Mouse (Mus musculus) c-Kit-positive CD71-positive TER-119-positive erythroid progenitor cells, embryonic 14.5 days (primary cell): Measurements from ENCODE around the gene Schip1.

Experiments
- DNase-seq: peaks from one replicate; pipeline ENCODE4 v3.0.0-alpha.2; 2013; ENCODE audit warnings: low spot score

Gene Schip1

DNA sequence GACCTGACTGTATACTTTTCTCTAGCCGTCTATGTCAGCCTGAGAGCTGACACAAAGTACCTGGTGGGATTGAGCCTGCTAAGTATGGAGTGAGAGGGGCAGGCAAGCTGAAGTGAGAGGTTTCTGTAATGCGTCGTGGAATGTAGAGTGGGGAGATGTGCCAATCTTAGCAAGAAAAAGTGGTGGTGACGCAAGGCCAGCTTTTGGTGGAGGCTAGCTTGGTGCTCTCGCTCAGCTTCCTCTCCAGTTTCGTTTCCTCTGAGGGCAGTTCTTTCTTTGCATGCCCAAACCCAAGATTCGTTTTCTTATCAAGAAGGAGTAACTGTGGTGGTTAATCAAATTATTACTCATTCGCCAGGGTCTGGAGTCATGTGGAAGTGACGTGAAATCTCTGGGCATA lies 492.3 kb downstream of the Schip1 start:
- no peak for DNase-seq

DNA sequence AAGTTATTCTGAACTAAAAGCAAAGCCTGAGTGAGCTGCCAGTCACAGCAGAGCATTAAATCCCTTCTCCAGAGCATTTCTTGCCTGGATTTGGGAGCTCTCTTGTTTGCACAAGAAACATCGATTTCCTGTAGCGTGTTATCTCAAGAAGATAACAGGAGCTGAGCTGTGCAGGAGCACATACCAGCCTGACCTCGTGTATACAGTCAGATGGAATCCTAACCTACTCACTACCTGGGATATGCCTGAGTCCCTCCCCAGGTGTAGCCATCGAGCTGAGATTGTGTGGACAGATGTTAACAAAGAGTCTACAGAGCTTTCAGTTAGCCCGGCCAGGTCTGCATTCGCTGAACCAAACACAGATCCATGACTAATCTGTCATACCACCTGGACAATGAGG lies 494.1 kb downstream of the Schip1 start:
- DNase-seq: no peak

DNA sequence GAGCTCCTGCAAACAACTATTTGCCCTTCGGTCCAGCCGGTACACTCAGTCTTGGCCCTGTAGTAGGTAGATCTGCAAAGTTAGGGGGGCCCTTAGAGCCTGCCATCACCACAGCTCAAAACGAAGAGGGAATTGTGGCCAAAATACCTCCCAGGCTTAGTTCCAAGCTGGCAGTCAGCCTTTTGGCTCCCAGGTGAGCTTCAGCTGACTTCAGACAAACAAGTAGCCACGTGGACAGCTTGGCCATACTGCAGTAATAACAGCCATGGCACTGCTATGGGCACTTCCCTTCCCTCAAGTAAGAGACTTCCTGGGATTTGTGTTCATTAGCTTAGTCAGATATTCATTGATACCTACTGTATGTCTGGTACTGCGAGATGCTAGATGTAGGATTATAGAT lies 495.5 kb downstream of the Schip1 start:
- no peak for DNase-seq

DNA sequence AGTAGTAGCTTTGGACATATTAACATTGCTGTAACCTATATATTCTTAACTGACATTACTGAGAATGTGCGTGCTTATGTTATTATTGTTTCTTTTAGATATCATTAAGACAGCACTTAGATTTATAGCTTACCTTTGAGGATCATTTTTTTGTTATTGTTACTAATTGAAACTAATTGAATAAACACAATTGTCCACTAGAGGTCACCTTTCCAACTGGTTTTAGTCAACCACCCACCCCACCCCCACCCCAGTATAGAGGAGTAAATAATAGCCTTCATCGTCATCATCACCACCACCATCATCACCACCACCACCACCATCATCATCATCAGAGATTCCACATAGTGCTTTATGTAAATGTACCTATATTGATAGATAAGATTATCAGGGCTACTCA lies 498.2 kb downstream of the Schip1 start:
- no peak for DNase-seq

DNA sequence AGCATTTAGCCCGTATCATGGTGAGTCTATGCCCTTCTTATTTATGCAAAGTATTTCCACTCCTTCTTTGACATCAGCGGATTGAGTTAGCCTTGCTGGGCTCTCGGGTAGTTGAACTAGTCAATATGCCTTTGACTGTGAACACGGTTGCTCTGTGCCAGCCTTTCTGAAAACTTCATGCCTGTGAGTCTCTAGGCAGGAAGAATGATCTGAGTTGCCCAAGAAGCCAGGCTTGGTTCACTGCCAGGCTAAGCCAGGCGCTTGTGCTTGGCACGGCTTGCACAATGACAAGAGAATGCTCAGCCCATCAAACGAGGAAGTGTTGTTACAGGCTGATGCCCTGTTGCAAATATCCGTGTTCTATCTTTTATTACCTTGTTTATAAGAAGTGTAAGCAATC lies 499.3 kb downstream of the Schip1 start:
- no peak for DNase-seq

DNA sequence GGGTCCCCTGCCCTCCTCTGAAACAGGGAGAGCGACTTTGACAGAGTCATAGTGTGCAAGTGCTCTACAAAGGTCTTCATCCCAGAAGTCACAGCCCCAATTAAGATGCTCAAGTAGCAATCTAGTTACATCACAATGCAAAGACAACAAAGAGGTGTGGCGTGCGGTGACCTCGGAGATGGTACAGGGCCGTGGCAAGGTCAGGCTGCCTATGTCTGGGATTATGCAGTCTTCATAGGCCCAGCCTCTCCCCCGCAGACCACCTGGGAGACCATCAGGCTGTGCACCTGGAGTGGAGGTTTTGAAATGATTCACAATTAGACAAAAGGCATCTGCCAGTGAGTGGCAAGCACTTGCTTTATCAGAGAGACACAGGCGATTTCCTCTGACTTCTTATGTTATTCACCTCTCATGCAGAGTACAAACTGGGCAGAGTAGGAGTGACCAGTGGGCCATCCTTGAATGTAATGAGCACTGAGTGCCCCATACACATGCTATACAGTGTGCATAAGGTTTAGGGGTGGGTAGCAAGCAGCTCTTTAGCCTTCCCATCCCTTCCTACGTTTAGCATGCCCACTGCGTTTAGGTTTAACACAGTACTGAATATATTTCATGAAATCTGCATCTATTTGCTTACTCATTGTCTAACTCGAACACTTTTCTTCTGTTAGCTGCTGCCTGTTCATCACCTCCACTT lies 500.5 kb downstream of the Schip1 start:
- no peak for DNase-seq

DNA sequence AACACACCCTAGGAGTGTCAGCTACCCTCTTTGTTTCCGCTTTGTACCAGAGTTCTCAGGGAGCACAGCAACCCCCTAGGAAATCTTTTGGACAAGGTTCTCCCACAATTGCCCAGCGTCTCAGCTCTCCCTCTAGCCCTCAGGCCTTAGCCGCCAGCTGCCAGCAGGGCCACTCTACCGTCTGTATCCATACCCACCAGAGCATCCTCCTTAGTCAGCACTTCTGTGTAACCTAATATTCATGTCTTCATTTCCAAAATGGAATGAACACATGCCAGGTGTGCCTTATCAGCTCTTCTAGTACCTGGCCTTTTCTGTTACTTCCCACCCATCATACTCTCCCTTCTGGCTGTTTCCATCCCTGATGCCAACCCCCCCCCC lies 501.1 kb downstream of the Schip1 start:
- no peak for DNase-seq

DNA sequence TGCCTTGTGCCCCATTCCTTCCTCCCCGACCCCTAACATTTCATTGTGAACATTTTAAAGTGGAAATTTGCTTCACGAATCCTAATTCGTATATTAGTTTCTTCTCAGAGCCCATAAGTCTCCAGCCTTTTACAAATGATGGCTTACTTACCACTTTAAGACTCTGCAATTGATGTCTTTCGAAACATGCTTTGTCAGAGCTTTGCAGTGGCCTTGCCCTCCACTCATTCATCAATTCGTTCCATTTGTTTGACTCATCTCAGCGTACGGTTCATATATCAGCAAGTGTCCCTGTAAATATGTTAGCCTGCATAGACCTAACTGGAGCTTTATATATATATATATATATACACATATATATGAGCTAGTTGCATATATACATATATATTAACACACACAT lies 503.0 kb downstream of the Schip1 start:
- DNase-seq: no peak

DNA sequence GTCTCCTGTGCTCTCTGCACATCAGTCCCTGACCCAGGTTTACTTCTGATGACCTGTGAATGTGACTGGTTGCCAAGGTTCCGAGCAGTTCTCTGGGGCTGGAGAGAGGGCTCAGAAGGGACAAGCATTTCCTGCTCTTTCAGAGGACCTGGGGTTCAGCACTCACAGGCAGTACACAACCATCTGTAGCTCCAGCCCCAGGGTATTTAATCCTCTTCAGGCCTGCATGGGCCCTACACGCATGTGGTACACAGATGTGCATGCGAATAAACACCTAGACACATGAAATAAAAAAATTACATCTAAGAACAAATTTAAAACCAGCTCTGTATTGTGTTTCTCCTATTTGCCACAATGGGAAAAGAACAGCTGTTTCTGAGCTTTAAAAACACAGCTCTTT lies 503.5 kb downstream of the Schip1 start:
- DNase-seq: no peak

DNA sequence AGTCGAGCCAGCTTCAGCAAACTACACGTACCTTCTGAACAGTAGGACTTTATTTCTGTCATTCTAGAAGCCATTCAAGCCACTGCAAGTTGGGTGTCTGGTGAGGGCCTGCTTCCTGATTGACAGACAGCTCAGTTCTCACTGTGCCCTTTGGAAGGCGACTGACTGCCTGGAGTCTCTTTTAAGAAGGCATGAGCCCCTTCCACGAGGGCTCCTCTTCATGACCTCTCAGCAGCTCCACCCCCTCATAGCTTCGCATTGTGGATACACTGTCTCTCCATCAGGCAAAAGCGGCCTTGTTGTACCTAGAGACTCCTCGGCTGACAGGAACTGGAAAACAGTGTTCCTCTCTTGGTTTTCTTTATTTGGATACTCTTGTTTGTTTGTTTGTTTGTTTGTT lies 504.1 kb downstream of the Schip1 start:
- DNase-seq: no peak

DNA sequence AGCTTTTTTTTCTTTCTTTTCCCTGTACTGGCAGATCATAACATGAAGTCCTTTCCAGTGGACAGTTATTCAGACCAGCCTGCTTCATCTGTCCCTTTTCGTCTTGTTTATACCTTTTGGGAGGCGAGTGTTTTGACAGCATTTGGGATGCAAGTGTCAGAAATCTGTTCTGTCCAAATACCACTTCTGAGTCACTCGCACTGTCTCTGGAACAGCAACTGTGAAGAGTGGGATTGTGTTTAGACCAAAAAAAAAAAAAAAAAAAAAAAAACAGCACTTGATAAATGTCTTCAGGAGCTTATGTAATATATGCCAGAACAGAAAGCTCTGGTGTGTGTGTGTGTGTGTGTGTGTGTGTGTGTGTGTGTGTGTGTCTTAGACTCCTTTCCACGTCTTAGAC lies 505.7 kb downstream of the Schip1 start:
- no peak for DNase-seq

DNA sequence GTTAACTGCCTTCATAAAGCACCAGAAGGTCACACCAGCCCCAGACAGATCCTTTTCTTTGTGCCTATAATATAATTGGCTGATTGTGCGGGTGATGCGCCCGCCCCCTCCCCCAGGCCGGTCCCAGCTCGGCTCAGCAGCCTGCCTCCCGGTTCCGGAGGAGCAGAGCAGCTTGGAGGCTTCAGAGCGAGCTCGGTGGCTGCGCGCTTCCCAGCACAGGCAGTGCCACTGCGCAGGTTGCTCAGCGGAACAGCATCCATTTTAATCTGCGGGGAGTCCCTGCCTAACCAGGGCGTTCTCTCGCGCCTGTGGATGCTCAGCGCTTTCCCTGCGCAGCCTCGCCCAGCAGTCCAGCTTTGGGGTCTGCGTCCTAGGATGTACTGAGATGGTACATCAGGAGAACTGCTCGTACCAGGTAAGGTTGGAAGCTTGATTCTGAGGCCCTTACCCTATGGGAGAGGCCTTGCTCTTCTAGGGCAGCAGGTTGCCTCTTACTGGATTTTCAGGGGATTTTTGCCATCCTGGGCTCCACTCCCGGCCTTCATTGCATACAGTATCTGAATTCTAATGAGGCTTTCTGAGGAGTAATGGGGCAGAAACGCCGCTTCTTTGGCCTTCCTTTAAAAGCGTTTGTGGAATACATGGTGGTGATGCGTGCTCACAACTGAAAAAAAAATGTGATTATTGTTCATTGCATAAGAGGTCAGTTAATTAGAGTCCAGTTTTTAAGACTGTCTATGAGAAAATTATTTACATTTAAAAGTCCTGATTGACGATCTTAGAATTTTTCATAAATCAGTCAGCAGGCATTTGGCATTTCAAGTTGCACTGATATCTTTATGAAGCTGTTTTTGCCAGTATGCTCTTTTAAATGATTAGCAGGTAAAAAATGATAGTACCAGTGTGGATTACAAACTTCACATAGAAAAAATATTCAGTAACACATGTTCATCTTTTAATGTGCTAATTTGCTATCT lies 507.9 kb downstream of the Schip1 start:
- no peak for DNase-seq

DNA sequence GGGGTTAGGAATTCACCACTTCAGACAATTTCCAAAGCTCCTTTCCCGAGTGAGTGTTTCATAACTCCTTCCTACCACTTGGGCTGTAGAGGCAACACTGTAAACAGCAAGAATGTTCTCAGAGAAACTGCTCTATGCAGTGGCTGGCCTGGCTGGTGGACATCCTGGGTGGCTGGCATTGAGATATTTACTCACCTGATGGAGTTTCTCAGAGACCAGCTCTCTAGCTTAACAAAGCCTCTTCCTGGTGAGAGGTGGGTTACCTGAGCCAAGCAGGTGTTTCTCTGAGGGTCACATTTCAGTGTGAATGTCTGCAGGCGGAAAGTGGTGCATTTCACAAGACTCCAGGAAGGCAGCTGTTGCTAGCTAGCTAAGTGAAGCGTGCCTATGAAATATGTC lies 508.6 kb downstream of the Schip1 start:
- no peak for DNase-seq

DNA sequence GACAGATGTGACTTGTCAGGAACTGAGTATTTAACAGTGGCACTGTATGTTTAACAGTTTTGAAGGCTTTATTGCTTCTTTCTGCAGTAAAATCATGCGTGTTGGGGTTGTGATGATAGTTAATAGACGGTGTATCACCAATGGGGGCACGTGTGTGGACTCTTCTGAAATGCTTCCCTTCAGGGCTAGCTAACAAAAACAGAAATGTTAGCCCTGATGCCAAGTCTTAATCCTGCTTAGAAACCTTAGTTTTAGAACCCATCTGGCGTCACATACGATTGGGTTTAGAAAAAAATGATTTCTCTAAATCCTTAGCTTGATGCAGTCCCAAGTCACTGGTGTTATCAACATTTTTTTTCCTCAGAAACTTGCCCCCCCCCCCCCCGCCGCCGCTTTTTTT lies 509.5 kb downstream of the Schip1 start:
- DNase-seq: no peak

DNA sequence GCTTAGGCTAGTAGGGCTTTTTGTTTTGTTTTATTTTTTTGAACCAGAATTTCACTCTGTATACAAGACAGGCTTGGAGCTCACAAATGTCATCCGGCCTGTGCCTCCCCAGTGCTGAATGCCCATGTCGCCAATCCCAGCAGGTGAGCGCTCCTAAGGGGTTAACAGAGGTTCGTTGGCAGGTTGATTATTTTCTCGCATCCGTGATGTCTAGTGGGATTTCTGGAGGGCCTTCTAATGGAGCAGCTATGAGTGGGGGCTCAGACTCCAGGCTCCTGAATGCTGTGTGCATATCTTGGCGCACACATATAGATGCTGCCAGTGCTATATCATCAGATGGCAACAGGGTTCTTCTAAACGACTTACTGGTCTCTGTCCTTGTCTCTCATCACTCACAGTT lies 510.0 kb downstream of the Schip1 start:
- DNase-seq: no peak

DNA sequence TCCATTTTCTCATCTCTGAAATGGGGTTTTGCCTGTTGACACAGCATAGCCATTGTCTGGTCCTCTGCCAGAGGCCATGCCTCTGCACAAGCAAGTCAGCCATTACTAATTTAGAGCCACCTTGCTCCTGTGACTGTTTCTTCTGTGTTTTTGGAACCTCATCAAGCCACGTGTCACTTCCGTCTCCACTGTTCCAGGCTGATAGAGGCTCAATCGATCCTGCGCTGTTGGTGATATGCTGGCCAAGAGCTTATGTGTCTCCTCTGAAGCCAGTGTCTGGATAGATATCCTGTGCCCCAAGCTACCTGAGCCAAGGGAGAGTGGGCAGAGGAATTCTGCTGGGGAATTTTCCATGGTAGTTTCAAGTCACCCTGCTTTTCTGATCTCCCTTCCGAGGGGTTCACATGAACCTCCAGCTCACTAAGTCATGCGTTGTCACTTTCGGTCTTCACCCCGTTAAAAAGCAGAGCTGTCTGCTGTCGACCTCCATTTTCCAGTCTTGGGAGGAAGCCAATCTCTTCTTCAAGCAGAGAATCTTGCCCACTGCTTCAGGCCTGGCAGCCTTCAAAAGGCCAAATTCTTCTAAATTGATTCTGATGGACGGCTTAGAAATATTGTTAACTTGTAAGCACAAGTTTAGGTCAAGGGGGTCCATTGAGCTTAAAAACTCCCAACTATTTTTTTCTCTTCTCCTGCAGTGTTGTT lies 511.2 kb downstream of the Schip1 start:
- no peak for DNase-seq

DNA sequence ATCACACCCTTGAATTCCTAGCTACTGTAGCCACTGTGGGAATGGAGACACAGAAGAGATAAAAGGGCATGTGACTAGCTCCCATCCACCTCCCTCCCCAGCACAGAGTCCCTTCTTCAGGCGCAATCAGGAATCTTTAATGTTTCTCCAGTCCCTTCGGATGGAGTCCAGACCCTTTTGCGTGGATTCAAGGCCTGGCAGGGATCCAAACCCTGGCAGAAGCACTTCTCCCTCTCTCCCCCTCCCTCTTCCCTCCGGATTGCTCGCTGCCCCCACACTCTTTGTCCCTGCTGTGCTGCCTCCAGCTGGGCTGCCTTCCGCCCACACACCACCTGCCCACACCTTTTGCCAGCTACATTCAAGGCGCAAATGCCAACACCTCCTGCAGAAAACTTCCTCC lies 511.8 kb downstream of the Schip1 start:
- DNase-seq: no peak

DNA sequence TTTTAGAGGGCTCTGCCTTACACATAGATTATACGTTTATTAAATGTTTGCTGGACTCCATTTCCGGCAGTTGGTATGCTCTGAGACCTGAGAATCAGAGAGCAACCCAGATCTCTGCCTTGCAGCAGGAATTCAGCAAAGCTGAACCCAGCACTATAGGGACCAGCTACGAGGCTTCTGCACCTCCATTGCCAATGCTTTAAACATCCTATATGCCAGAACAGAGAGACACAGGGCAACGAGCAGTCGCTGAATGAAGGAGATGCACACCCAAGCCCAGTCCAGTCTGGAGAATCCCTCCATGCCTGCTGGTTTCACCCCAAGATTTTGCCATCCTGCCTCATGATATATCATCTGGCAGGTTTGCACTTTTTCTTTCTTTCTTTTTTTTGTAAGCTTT lies 512.3 kb downstream of the Schip1 start:
- no peak for DNase-seq

DNA sequence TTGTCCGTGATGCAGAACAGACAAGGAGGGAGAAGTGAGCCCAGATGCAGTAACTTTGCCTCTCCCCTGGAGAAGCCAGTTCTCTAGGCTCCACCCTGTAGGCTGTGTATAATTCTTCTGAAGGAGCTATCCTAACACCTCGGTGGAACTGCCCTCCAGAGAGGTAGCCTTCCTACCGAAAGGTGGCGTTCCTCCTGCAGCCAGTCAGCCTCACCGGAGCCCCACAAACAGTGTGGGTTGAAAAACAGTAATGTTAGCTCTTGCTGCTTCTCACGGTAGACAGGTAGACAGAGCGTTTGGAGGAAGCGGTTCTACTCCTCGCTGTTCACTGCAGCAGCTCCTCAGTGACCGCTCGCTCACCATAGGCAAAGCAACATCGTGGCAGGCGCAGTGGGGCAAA lies 517.0 kb downstream of the Schip1 start:
- no peak for DNase-seq

DNA sequence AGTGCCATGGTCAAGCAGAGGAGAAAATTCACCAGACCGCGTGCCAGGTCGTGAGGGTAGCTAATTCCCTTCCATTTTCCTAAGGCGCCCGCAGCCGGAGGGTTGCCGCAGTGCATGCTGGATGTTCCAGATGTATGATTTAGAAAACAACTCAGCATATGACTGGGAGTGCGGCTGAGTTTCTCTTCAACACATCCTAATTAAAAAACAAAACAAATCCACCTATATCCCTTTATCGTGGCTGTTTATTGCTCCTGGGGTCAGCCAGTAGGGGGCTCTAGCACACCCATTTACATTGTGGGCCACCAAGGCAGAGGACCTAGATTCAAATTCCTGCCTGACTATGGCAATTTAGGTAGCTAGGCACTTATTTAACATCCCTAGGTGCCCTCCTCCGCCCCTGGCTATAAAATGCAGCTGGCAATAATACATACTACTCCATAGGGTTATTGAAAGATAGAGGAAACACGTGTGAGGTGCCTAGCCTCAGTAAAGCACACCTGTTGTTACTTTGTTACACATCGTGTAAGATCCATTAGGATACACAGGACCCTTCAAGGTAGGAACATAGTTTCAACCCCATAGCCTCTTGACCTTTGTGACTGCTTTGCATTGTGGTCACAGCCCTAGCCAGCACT lies 517.6 kb downstream of the Schip1 start:
- DNase-seq: peak; percentile 17

DNA sequence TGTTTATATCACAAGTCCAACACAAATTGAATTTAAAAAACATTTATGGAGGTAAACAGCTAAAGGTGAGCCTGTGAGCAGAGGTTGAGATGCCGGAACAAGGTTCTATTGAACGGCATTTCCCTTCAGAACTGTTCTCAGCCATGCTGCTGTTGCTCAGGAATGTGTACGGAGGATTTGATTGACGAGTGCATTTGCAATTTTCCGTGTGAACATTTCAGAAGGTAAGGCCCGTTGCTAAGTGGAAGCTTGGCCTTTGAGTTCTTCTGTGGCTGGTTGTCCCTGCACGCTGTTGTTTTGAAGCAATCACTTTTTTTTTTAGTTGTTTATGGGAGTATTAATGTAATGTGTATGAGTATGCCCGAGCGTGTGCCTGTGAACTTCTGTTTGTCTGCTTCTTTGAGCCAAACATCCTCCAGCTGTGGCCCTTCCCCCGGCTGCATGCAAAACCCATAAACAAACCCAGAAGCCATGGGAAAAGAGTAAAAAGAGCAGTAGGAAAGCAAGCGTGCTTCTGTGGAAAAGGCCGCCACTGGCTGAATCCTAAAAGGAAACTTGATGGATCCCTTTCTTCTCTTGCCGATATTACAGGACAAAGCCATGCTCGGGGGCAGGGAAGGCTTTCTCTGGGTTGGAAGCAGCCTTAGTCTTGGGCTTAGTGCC lies 518.6 kb downstream of the Schip1 start:
- no peak for DNase-seq
